Mouse (Mus musculus) small intestine, adult 2 months (tissue): ENCODE data around the gene Baiap2l1. TPM values are rescaled to one million over a fixed set of nuclear protein-coding genes. Genes with fewer than 3 reads are reported as not detected.

Experiments used
- H3K27ac ChIP-seq: fragments of 200-500 bp; 2 replicates; pipeline ENCODE4 v1.5.1; 2012; ENCODE audit warnings: low read depth, low read length, control low read depth, inconsistent platforms; ENCODE audit not compliant: insufficient read depth
- H3K27me3 ChIP-seq: fragments of 200-500 bp; 2 replicates; pipeline ENCODE4 v1.6.1; 2012; ENCODE audit warnings: mild to moderate bottlenecking, moderate library complexity, low read length, inconsistent platforms; ENCODE audit not compliant: control insufficient read depth, insufficient read depth
- H3K36me3 ChIP-seq: fragments of 200-500 bp; 2 replicates; pipeline ENCODE4 v1.6.1; 2012; ENCODE audit warnings: mild to moderate bottlenecking, low read length, control low read depth, inconsistent platforms; ENCODE audit not compliant: control insufficient read depth, insufficient read depth
- H3K4me1 ChIP-seq: fragments of 200-500 bp; 2 replicates; pipeline ENCODE4 v1.6.1; 2012; ENCODE audit warnings: low read length, inconsistent platforms, mixed read lengths; ENCODE audit not compliant: control insufficient read depth, insufficient read depth, insufficient read length
- H3K4me3 ChIP-seq: fragments of 200-500 bp; 2 replicates; pipeline ENCODE4 v1.5.1; 2012; ENCODE audit warnings: low read depth, mild to moderate bottlenecking, control low read depth, inconsistent platforms, low read length, moderate library complexity
- CTCF ChIP-seq: fragments of 200-500 bp; IDR thresholded peaks from 2 replicates; pipeline ENCODE4 v1.5.1; 2012; ENCODE audit warnings: low read depth, mild to moderate bottlenecking, control low read depth, inconsistent platforms, low read length, moderate library complexity, mixed read lengths; ENCODE audit not compliant: insufficient replicate concordance, insufficient read length; ENCODE audit errors: extremely low read depth
- POLR2A ChIP-seq: fragments of 200-500 bp; IDR thresholded peaks from 2 replicates; pipeline ENCODE4 v1.6.1; 2012; ENCODE audit warnings: low read depth, mild to moderate bottlenecking, control low read depth, inconsistent platforms, low read length, moderate library complexity
- WGBS: fragments of 180-500 bp; shearing (Covaris S2); methylation state at CpG from one replicate; pipeline ENCODE4 v1.1.7; 2018; 5-methylcytosine and 5-hydroxymethylcytosine counted together
- polyA plus RNA-seq: library from polyadenylated mRNA; depleted of rRNA; stranded (reverse); fragments of >200 nt; gene quantifications from 2 replicates; pipeline ENCODE4 v1.2.3, GENCODE M21; 2012; rRNA removed

Gene Baiap2l1
- polyA plus RNA-seq, 1 experiment: 49.1 TPM

- peaks cover 8% of the 10 kb centered on the region for H3K36me3 ChIP-seq
- no peak overlapping the region for H3K4me3 ChIP-seq
- H3K27me3 ChIP-seq: no peaks in the 10 kb centered on the region
- H3K4me1 ChIP-seq: no peaks in the 10 kb centered on the region
- no peak overlapping the region for H3K27ac ChIP-seq
- TF ChIP-seq POLR2A: no peak
- TF ChIP-seq CTCF: no peak
- 84% methylated on average over 7 of the region's 7 CpGs for WGBS
Measured at GRCm38 (mm10) chr5:144218061-144218460, 139.9 kb downstream of the Baiap2l1 start.

- Histone ChIP-seq H3K27ac (no peak overlapping the region), H3K36me3 (peaks cover 15% of the 10 kb centered on the region)
- WGBS: 89% methylated on average over 2 of the region's 2 CpGs
Measured at GRCm38 (mm10) chr5:144215992-144216391, 141.9 kb downstream of the Baiap2l1 start.

More at GRCm38 (mm10) chr5:144215992-144216391, 141.9 kb downstream of the Baiap2l1 start:
- TF ChIP-seq CTCF: no peak
- no peaks in the 10 kb centered on the region for H3K27me3 ChIP-seq
- no peak overlapping the region for H3K4me3 ChIP-seq
- no peaks in the 10 kb centered on the region for H3K4me1 ChIP-seq

Other genes with a start within 250 kb of the Baiap2l1 start
- gene Bhlha15, start 167.8 kb downstream of the Baiap2l1 start, polyA plus RNA-seq: 10.9 and 21.3 TPM in 2 replicates
- gene Tecpr1, start 134.5 kb downstream of the Baiap2l1 start, polyA plus RNA-seq: 16.0 and 29.7 TPM in 2 replicates
- gene Bri3, start 113.7 kb downstream of the Baiap2l1 start, polyA plus RNA-seq: 60.1 and 154 TPM in 2 replicates
- 3.2 and 5.3 TPM in 2 replicates for gene Nptx2, start 187.8 kb upstream of the Baiap2l1 start, polyA plus RNA-seq